Mouse (Mus musculus) spleen, postnatal 4 days (tissue): ENCODE data around the gene Gucy2c.
A peak's percentile ranks its signal among the peaks of the same experiment; 100 is the strongest.

ENCODE experiments used
- DNase-seq, 2 experiments: peaks; one replicate each; pipeline ENCODE4 v3.0.0; 2022; ENCODE audit warnings: low spot score in 2 of 2

Gucy2c gene

DNA sequence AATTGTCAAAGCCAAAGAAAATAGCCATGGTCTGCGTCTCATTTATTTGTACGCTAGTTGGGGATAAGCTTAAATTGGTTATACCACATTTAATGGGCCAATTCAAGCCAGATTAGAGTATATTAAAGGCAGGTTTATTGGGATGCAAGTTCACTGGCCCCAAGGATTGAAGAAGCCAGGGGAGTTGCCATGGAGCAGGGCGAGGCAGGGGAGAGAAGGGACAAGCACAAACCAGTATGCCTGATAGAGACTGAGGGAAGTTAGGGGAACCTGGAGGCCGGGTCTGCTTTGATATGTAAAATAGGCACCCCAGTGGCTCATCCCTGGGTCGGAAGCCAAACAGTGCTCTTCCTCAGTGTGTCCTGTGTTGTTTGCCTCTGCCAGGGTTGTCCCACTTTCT, 112.3 kb downstream of the Gucy2c start:
- no peak for DNase-seq

DNA sequence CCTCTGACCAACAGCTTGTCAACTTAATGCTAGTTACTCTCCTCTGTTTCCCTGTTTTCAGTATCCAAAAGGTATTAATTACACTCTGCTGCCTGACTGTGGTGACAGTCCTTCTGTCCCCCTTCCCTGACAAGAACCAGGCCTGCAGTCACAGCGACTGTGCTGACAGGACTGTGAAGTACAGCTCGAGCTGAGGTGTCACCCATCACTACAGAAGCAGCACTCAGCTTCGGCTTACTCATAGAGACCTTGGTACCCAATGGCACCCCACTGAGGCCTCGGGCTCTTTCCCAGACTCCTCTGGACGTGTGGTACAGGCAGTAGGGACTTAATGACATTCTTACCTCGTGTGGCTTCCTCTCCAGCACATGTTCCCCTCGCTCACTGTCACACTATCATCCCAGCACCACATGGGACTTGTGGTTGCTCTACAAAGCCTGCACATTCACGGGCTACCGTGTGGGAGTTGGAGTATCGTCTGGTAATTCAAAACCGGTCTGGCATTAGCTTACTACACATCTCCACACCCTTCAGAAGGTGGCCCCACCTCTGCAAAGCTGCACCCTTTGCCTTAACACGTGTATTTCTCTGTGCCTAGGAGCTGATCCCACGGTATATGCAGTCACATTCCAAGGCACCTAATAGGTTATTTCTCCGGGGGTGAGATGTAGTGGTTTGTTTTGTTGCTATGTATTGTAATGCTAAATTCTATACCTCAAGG, 113.1 kb downstream of the Gucy2c start:
- no peak for DNase-seq

DNA sequence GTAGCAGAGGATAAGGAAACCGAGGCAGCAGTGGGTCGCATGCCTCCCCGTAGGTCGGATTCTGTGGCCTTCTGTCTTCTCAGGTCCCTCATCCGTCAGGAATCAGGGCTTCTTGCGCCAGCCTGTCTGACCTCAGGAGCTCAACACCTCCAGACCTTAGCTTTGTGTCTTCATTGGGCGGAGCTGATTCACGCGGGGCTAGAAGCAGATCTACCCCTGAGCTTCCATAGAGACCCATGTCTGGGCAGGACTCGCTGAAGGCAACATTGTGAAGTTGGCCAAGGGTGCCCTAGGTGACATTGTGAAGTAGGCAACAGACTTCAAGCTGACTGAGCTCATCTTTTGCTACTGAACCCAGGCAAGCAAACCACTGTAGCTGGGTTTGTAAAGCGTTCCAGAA, 119.5 kb downstream of the Gucy2c start:
- no peak for DNase-seq

DNA sequence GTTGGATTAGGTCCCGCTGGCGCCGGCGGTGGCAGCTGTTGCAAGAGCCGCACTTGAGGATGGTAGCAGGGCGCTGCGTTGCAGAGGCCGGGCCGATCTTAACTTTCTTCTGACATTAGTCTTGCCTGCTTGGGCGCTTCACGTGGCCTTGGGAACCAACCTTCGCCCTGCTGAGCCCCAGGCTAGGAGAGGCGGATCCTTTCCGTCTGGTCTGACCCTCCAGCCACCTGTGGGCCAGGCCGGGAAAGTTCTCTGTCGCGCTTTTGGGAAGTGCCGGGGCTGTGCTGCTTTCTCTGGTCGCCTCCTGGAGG, 119.9 kb downstream of the Gucy2c start, which contains the start of gene Plbd1:
Gene Plbd1 (minus strand): TSS at position 223 of the 311 bp plus-strand sequence.
- peak; percentile 25 to 73 for DNase-seq

DNA sequence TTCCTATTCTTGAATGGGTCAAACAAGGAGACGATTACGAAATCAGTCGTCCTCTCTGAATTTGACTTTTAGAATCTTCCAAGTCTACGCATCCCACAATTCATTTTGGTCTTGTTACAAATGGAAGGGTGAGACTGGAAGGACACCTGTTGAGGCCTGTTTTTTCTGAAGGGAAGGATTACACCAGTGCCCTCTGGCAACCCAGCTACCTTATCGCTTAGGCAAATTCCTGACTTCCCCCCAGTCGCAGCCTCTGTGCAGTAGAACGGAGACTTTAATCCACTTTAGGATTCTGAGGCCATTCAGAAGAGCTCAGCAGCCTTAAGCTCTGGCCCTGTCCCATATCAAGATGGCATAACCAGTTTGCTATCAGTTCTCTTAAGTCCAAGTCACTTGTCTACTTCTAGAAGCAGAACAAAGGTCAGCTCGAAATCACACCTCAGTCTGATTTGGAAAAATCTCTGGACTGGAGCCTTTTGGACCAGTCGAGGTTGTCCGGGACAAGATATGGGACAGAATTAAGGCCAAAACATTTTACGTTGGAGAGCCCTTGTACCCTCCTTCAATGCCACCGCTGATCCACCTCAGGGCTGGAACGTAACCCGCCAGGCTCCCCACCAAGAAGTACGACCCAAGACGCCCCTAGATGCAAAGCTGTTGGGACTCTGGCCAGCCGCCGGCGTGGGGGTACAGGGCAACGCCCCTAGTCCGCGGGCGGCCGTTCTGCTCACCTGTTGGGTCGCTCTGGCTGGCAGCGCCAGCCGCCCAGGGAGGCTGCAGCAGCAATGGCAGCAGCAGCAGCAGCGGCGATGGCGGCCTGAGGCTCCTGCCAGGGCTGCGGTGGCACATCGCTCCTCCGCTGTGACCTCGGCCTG, 120.5 kb downstream of the Gucy2c start:
- DNase-seq: no peak

DNA sequence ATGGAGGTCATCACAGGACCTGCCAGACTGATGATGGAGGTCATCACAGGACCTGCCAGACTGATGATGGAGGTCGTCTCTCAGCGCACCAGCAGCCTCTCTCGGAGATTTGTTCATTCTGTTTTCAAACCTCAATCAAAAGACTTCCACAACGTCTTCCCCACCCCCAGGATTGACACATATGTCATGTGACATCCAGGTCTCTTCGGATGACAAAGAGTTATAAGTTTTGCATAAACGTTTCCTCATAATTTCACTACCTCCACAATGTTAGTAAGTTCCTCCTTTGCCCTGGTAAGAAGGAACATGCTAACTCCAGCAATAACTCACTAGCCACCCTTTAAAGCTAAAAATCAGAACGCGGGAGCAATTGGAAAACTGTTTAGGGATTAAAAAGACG, 122.3 kb downstream of the Gucy2c start:
- DNase-seq: no peak

DNA sequence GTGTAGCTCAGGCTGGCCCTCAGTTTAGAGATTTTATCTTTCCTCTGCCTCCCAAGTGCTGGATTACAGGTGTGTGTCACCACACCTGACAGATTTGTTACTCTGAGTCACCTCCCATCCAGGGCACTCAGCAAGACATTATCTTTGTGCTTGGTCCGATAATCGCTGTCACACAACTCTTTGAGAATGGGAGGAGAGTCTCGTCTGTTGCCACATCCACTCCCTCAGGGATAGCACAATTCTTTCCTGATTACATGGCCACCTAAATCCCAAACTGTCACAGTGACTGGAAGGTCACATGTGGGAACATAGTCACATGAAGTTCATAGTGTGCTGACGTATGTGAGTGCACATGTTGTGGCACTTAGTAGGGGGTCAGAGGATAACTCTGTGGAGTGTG, 123.3 kb downstream of the Gucy2c start:
- DNase-seq: no peak

DNA sequence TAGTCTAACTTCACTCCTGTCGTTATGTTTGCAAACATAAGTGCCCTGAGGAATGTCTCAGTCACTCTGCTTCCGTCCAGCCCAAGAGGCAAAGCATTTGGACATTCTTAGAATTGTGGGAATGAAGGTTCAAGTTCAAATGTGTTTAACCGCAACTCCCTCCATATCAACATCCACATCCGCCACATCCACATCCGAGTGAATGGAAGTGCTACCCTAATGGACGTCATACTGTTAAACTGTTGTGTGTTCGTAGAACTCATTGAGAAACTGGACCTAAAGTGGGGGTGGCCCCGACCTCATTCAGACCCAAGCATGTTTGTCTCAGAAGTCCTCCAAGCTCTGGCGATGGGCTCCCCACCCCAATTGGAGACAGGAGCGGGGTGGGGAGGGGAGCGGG, 125.8 kb downstream of the Gucy2c start:
- DNase-seq: no peak

DNA sequence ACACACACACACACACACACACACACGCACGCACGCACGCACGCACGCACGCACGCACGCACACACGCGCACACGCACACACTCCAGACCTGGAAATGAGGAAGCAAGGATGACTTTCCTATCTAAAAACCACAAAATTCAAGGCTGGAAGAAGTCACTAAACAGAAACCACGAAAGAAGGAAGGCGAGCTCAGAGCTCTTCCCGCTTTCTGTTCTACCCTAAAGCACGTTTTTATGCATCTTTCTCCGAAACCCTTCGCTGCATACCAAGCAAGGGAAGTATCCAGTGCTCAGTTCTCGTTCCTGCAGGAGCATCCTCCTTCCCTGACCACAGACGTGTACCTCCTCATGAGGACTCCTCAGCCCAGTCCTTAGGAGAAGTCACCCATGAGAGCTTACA, 127.1 kb downstream of the Gucy2c start:
- no peak for DNase-seq

DNA sequence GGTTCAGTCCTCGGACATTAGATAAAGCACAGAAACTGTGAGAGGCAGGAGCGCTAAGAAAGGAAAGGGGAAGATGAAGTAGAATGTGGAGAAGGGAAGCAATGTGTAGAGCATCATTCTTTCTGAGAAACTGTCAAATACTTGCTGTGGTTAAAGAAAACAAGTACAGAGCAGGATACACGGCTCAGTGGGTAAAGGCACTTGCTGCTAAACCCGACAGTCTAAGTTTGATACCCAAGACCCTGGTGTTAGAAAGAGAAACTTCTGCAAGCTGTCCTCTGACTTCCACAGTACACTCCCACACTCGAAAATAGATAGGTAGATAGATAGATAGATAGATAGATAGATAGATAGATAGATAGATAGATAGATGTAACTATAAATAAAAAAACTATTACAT, 128.2 kb downstream of the Gucy2c start:
- DNase-seq: no peak

DNA sequence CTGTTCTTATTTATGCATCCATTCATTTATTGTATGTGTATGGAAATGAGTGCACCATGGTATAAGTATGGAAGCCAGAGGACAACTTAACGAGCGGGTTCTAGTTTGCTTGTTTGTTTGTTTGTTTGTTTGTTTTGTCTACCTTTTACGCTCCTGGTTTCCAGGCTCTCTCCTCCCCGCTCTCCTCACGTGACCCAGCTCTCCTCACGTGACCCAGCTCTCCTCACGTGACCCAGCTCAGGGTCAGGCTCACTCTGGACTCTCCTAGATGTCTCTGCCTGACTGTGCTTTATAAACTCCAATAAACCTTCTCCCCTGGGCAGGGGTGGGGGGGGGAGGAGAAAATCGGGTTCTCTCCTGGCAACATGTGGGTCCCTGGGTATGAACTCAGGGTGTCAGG, 130.9 kb downstream of the Gucy2c start:
- DNase-seq: no peak

DNA sequence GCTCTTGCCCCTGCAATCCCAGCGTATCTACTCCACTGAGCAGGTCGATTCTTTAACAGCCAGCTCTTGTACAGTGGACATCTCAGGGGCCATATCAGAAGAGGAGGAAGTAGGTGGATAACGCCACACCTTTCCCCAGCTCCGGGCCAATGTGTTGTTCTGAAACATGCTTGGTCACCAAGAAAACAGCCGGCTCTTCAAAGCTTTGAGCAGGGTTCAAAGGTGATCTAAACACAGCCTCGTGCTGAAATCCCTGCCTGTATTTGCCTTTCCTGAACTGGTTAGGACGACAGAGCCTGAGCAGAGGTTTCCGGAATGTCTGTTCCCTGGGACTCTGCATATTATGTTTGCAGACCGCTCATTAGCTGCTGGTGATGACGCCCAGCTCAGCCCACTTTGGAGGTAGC, 134.1 kb downstream of the Gucy2c start:
- DNase-seq: no peak
